Mouse (Mus musculus): ENCODE results near the gene Nme3. TPM values are rescaled to one million over a fixed set of nuclear protein-coding genes. Genes with fewer than 3 reads are reported as not detected.

Gene Nme3
- polyA plus RNA-seq, 1 experiment = 37.2 TPM

DNA sequence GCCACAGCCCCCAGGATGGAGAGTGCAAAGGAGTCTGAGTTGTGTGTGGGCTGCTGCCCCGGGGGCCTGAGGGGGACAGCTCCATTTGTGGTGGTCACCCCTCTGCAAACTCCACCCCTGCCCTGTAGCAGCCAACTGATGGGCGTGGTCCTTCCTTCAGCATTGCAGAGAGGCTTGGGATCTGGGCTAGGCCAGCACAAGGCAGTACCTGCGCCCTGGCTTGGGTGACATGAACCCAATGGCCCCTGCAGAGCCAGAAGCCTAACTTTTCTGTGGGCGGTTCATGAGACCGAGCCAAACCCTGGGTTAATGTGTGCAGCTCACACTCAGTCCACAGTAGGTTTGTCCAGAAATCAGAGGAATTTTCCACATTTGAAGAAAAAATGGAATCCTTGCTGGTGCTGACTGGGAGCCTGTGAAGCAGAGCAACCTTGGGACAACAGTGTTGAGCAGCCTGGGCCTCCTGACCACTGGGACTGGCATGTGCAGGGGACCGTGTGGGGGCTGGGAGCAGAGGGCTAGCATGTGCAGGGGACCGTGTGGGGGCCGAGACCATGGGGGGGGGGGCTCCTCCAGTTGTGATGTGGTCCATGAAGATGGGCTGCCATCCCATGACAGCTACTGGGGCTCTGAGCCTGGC is 38.3 kb upstream of the Nme3 start:
- H3K4me3 ChIP-seq (ENCODE audit: insufficient read depth, low read length) = no peak overlapping the region
- no peak overlapping the region for H3K27ac ChIP-seq (ENCODE audit: insufficient read depth, low read depth, low read length)
- H3K4me1 ChIP-seq (ENCODE audit: control insufficient read depth, insufficient read depth, low read length) = peaks cover 7% of the 10 kb centered on the region
- no peak for TF ChIP-seq POLR2A (IDR thresholded peaks at IDR 0.05; ENCODE audit: borderline replicate concordance, low read depth, low read length)
- no peak for TF ChIP-seq CTCF (IDR thresholded peaks at IDR 0.05; ENCODE audit: low read depth, low read length)

DNA sequence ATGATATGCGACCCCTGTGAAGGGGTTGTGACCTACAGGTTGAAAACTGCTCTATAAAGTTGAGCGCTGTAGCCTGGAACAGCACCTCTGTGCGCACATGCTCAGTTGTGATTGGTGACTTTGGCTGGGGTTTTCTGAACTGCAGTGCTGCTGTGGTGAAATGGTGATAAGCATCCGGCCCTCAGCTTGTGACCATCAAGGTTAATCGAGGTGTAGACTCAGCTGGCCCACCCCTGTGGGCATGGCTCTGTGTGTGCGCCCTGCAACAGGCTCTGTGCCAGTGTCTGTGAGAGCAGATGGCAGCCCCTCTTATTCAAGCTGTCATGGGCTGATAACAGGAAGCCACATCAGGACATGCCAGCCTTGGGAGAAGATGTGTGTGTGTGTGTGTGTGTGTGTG is 37.3 kb upstream of the Nme3 start:
- no peak overlapping the region for H3K27ac ChIP-seq (ENCODE audit: insufficient read depth, low read depth, low read length)
- TF ChIP-seq POLR2A (IDR thresholded peaks at IDR 0.05; ENCODE audit: borderline replicate concordance, low read depth, low read length) (no peak), CTCF (IDR thresholded peaks at IDR 0.05; ENCODE audit: low read depth, low read length) (no peak)
- peaks cover 7% of the 10 kb centered on the region for H3K4me1 ChIP-seq (ENCODE audit: control insufficient read depth, insufficient read depth, low read length)
- no peak overlapping the region for H3K4me3 ChIP-seq (ENCODE audit: insufficient read depth, low read length)

DNA sequence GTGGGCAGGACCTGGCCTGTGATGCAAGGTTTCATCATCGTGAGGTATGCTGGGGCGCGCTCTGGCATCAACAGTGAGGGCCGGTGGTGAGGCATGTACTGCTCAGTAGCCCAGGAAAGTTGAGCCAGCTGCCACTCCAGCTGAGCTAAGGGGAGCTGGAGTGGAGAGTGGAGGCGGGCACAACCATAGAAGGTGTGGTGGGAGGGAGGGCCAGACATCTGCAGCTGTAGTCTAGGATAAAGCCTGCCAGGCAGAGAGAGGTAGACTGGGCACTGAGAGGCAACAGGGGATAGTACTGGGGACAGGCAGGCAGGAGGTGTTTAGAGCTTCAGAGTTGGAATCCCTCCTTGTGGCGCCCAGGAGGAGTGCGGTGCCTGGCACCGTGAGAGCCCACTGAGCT is 36.2 kb upstream of the Nme3 start:
- TF ChIP-seq CTCF (IDR thresholded peaks at IDR 0.05; ENCODE audit: low read depth, low read length) = no peak
- no peak for TF ChIP-seq POLR2A (IDR thresholded peaks at IDR 0.05; ENCODE audit: borderline replicate concordance, low read depth, low read length)
- H3K4me1 ChIP-seq (ENCODE audit: control insufficient read depth, insufficient read depth, low read length) = peaks cover 7% of the 10 kb centered on the region
- H3K4me3 ChIP-seq (ENCODE audit: insufficient read depth, low read length) = no peak overlapping the region
- H3K27ac ChIP-seq (ENCODE audit: insufficient read depth, low read depth, low read length) = no peak overlapping the region

- H3K4me1 ChIP-seq (ENCODE audit: control insufficient read depth, insufficient read depth, low read length) = no peaks in the 10 kb centered on the region
- H3K27ac ChIP-seq (ENCODE audit: insufficient read depth, low read depth, low read length) = no peak overlapping the region
- no peak for TF ChIP-seq CTCF (IDR thresholded peaks at IDR 0.05; ENCODE audit: low read depth, low read length)
- TF ChIP-seq POLR2A (IDR thresholded peaks at IDR 0.05; ENCODE audit: borderline replicate concordance, low read depth, low read length) = no peak
- H3K4me3 ChIP-seq (ENCODE audit: insufficient read depth, low read length) = no peak overlapping the region
Observed at GRCm38 (mm10) chr17:24861785-24862184, 34.5 kb upstream of the Nme3 start.

DNA sequence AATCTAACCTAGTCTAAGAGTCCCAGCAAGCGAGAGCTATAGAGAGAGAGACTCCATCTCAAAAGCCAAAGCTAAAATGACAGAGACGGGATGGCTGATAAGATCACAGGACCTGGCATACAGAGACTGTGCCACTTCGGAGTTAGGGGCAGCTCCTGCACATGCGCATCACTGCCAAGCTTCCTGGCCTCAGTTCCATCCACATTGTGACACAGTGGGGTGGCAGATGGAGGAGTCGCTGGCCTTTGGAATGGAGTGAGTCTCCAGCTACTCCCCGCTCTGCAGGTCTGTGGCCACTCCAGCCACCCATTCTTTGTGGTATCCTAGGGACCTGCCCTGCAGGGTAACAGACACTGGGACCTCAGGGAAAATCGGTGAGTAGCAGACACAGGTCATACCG is 30.5 kb upstream of the Nme3 start, which contains the start of gene Igfals:
Gene Igfals (plus strand): TSS at position 222 of the 400 bp plus-strand sequence.
- Histone ChIP-seq H3K4me1 (ENCODE audit: control insufficient read depth, insufficient read depth, low read length) (no peaks in the 10 kb centered on the region), H3K4me3 (ENCODE audit: insufficient read depth, low read length) (no peak within 1 kb of the TSS), H3K27ac (ENCODE audit: insufficient read depth, low read depth, low read length) (no peak within 1 kb of the TSS)
- TF ChIP-seq POLR2A (IDR thresholded peaks at IDR 0.05; ENCODE audit: borderline replicate concordance, low read depth, low read length) (no peak), CTCF (IDR thresholded peaks at IDR 0.05; ENCODE audit: low read depth, low read length) (no peak)

DNA sequence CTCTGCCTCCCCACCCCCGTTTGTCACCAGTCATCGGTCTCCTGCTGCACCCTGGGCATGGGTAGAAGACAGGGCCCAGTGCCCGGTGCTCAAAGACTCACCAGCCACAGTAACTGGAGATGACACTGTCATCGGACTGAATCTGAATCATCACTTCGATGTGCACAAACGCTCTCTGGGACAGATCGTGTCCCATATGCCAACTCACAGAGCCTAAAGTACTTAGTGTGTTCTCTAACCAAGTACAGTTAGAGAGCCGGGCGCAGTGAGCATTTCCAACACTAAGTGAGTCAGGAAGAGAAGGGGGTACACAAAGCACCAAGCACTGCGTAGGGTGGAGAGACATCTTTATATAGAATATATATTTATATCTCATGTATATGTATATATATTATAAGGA is 28.4 kb upstream of the Nme3 start:
- Histone ChIP-seq H3K27ac (ENCODE audit: insufficient read depth, low read depth, low read length) (no peak overlapping the region), H3K4me3 (ENCODE audit: insufficient read depth, low read length) (no peak overlapping the region), H3K4me1 (ENCODE audit: control insufficient read depth, insufficient read depth, low read length) (no peaks in the 10 kb centered on the region)
- TF ChIP-seq CTCF (IDR thresholded peaks at IDR 0.05; ENCODE audit: low read depth, low read length) (no peak), POLR2A (IDR thresholded peaks at IDR 0.05; ENCODE audit: borderline replicate concordance, low read depth, low read length) (no peak)

GRCm38 (mm10) chr17:24873695-24874404 is 22.4 kb upstream of the Nme3 start:
- TF ChIP-seq CTCF (IDR thresholded peaks at IDR 0.05; ENCODE audit: low read depth, low read length) (no peak), POLR2A (IDR thresholded peaks at IDR 0.05; ENCODE audit: borderline replicate concordance, low read depth, low read length) (no peak)

DNA sequence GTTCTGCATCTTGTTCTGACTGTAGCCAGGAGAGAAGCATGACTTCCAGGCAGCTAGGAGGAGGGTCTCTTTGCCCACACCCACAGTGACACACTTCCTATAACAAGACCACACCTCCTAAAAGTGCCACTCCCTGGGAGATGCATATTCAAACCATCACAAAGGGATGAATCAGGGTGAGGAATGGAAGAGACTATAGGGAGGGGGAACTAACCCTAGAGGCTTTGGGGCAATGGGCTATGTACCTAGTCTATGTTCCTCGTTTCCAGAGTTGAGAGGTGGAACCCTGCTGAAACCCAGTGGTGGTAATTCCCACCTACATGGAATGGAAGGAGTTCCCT is 21.9 kb upstream of the Nme3 start:
- TF ChIP-seq CTCF (IDR thresholded peaks at IDR 0.05; ENCODE audit: low read depth, low read length) (no peak), POLR2A (IDR thresholded peaks at IDR 0.05; ENCODE audit: borderline replicate concordance, low read depth, low read length) (no peak)
- H3K4me3 ChIP-seq (ENCODE audit: insufficient read depth, low read length) = no peak overlapping the region
- no peak overlapping the region for H3K27ac ChIP-seq (ENCODE audit: insufficient read depth, low read depth, low read length)
- H3K4me1 ChIP-seq (ENCODE audit: control insufficient read depth, insufficient read depth, low read length) = 0 out of 2 replicates have a peak, but pooled peaks cover 4% of the 10 kb centered on the region

More at GRCm38 (mm10) chr17:24873695-24874404, 22.4 kb upstream of the Nme3 start:
- Histone ChIP-seq H3K27ac (ENCODE audit: insufficient read depth, low read depth, low read length) (no peak overlapping the region), H3K4me3 (ENCODE audit: insufficient read depth, low read length) (no peak overlapping the region), H3K4me1 (ENCODE audit: control insufficient read depth, insufficient read depth, low read length) (0 out of 2 replicates have a peak, but pooled peaks cover 4% of the 10 kb centered on the region)

DNA sequence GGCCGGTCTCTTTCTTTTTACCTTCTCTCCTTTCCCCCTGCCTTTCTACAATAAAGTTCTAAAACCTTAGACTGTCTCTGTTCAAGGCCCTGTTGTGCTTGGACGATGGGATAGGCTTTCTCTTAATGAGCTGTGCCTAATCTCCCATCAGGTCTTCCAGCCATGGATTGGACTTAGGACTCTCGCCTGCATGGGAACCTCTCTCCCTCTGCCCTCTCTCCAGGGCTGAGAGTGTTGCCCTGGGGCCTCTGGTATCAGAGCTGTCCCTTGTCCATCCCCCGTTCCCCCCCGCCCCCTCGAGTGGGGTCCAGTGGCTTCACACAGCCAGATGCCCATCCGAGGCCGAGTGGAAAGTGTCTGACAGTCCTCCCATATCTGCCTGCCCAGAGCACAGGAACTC is 21.3 kb upstream of the Nme3 start:
- no peak overlapping the region for H3K27ac ChIP-seq (ENCODE audit: insufficient read depth, low read depth, low read length)
- H3K4me1 ChIP-seq (ENCODE audit: control insufficient read depth, insufficient read depth, low read length) = 0 out of 2 replicates have a peak, but pooled peaks cover 4% of the 10 kb centered on the region
- TF ChIP-seq POLR2A (IDR thresholded peaks at IDR 0.05; ENCODE audit: borderline replicate concordance, low read depth, low read length) = no peak
- no peak for TF ChIP-seq CTCF (IDR thresholded peaks at IDR 0.05; ENCODE audit: low read depth, low read length)
- no peak overlapping the region for H3K4me3 ChIP-seq (ENCODE audit: insufficient read depth, low read length)

Data from bone marrow macrophage, adult 2 months (primary cell).